Mouse (Mus musculus): ENCODE data around the gene Mat2a. TPM values are rescaled to one million over a fixed set of nuclear protein-coding genes. Genes with fewer than 3 reads are reported as not detected.

Gene Mat2a
- polyA plus RNA-seq, 1 experiment from 2014 or later = 235 TPM

DNA sequence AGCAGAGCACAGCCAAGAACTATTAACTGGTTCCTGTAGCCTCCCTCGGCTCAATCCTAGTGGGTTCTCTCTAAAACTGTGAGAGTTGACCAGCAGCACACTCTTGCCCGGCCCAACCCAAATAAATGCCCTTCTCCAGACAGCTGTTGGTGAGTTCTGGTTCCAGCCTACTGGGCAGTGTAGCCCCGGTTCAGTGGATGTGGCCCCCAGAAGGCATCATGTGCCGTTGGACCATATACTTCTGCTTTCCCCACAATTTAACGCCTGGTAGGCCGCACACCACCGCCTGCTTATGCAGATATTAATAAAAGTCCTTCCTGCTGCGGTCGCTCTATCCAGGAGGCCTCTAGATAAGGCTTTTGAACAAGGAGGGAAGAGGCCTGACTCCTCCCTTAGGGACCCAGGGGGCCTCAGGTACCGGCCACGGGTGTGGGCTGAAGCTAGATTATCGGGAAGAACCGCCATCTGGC is 49.9 kb downstream of the Mat2a start:
- WGBS (ENCODE audit: insufficient replicate concordance) = under 1% methylated on average over 13 of the region's 13 CpGs
- H3K9me3 ChIP-seq (replicated peaks) = no peaks in the 10 kb centered on the region
- peaks cover 61% of the 10 kb centered on the region for H3K36me3 ChIP-seq
- peak overlapping the region; percentile 93 for H3K4me2 ChIP-seq
- H3K9ac ChIP-seq = peak overlapping the region; percentile 98
- DNase-seq = peak; percentile 90
- peak; percentile 91 for ATAC-seq (ENCODE audit: low read depth)
- H3K27me3 ChIP-seq = no peaks in the 10 kb centered on the region
- H3K4me1 ChIP-seq (replicated peaks) = peaks cover 81% of the 10 kb centered on the region
- H3K27ac ChIP-seq = peak overlapping the region; percentile 100
- peak overlapping the region; percentile 84 for H3K4me3 ChIP-seq (replicated peaks)

DNA sequence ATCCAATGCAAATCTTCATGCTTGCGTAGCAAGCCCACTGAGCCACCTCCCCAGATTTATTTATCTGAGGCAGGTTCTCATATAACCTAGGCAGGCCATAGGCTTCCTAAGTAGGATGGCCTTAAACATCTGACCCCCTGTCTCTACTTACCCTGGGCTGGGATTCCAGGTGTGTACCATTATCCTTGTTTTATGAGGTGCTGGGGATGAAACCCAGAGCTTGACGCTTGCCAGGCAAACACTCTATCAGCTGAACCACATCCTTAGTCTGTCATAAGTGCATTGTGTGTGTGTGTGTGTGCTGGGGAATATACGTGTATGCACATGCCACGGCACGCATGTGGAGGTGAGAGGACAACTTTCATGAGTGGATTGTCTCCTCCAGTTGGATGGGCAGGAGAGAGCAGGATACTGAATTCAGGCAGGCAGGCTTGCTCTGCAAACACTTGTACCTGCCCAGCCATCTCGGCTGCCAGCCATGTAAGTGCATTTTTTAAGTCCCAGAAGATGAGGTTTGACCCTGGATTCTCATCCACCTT is 50.5 kb downstream of the Mat2a start:
- H3K4me3 ChIP-seq (replicated peaks) = peak overlapping the region; percentile 84
- peaks cover 60% of the 10 kb centered on the region for H3K36me3 ChIP-seq
- peak overlapping the region; percentile 98 for H3K9ac ChIP-seq
- no peaks in the 10 kb centered on the region for H3K27me3 ChIP-seq
- no peak for DNase-seq
- ATAC-seq (ENCODE audit: low read depth) = no peak
- H3K9me3 ChIP-seq (replicated peaks) = no peaks in the 10 kb centered on the region
- peak overlapping the region; percentile 100 for H3K27ac ChIP-seq
- H3K4me1 ChIP-seq (replicated peaks) = peaks cover 81% of the 10 kb centered on the region
- WGBS (ENCODE audit: insufficient replicate concordance) = 43% methylated on average over 6 of the region's 6 CpGs
- peak overlapping the region; percentile 93 for H3K4me2 ChIP-seq

DNA sequence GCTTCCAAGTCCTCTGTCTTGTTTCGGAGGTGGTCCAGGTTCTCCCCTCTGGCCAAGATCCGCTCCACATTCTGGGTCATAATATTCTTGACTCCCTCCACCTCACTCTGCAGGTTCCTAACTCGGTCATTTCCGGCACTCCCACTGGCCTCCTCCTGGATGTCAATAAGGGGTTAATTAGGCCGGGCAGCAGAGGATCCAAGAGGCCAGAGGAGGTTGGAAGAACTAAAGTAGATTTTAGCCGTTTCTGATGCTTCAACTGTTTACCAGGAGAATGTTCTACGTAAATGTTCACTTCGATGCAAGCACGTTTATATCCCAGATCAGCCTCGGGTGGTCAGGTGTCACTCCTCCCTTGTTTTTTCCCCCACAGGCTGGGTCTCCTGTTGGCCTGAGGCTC is 51.1 kb downstream of the Mat2a start:
- Histone ChIP-seq H3K27me3 (no peaks in the 10 kb centered on the region), H3K4me2 (peak overlapping the region; percentile 93), H3K27ac (peak overlapping the region; percentile 100), H3K4me3 (replicated peaks) (peak overlapping the region; percentile 84), H3K4me1 (replicated peaks) (peaks cover 81% of the 10 kb centered on the region), H3K9me3 (replicated peaks) (no peaks in the 10 kb centered on the region), H3K9ac (peak overlapping the region; percentile 98), H3K36me3 (peaks cover 57% of the 10 kb centered on the region)
- DNase-seq (no peak), ATAC-seq (ENCODE audit: low read depth) (no peak)
- 47% methylated on average over 10 of the region's 10 CpGs for WGBS (ENCODE audit: insufficient replicate concordance)

DNA sequence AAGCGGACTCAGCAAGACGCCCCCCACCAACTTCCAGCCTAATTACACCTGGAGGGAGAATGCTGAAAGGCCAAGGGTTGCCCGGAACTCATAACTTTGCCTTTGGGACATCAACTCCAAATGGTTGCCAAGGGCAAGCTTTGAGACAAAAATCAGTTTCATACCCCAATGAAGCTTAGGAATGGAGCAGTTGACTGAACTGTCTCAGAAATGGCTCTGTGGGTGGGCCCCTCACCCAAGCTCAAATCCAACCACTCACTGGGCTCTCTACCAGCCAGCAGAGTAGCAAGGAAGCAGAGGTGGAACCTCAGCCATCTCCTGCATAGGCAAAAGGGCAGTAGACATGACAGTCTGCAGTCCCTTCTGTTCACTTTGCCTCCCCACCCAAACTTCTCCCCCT is 51.5 kb downstream of the Mat2a start:
- ATAC-seq (ENCODE audit: low read depth) (no peak), DNase-seq (no peak)
- H3K4me3 ChIP-seq (replicated peaks) = peak overlapping the region; percentile 84
- peaks cover 53% of the 10 kb centered on the region for H3K36me3 ChIP-seq
- peaks cover 81% of the 10 kb centered on the region for H3K4me1 ChIP-seq (replicated peaks)
- no peaks in the 10 kb centered on the region for H3K9me3 ChIP-seq (replicated peaks)
- H3K9ac ChIP-seq = peak overlapping the region; percentile 98
- peak overlapping the region; percentile 100 for H3K27ac ChIP-seq
- 70% methylated on average over 3 of the region's 3 CpGs for WGBS (ENCODE audit: insufficient replicate concordance)
- H3K4me2 ChIP-seq = peak overlapping the region; percentile 93
- no peaks in the 10 kb centered on the region for H3K27me3 ChIP-seq

DNA sequence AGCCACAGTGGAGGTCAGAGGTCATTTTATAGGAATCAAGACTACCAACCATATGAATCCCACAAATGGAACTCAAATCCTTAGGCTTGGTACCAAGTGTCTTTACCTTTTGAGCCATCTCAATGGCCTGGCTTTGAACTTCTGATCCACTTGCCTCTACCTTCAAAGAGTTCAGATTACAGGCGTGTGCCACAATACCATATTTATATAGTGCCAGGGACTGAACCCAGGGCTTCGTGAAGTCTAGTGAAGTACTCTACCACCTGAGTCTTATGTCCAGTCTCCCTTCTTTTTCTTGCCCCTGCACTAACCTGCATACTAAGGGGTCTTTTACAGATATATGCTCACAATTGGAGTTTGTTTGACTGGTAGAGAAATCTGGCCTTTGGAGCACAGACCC is 52.8 kb downstream of the Mat2a start:
- DNase-seq (no peak), ATAC-seq (ENCODE audit: low read depth) (no peak)
- Histone ChIP-seq H3K4me1 (replicated peaks) (peaks cover 82% of the 10 kb centered on the region), H3K27me3 (no peaks in the 10 kb centered on the region), H3K36me3 (peaks cover 45% of the 10 kb centered on the region), H3K4me3 (replicated peaks) (no peak overlapping the region), H3K9ac (peak overlapping the region; percentile 42), H3K4me2 (0 out of 2 replicates have a peak overlapping the region, but pooled peaks have one; percentile 9), H3K9me3 (replicated peaks) (no peaks in the 10 kb centered on the region), H3K27ac (peak overlapping the region; percentile 91)
- WGBS (ENCODE audit: insufficient replicate concordance) = 90% methylated on average over 2 of the region's 2 CpGs

DNA sequence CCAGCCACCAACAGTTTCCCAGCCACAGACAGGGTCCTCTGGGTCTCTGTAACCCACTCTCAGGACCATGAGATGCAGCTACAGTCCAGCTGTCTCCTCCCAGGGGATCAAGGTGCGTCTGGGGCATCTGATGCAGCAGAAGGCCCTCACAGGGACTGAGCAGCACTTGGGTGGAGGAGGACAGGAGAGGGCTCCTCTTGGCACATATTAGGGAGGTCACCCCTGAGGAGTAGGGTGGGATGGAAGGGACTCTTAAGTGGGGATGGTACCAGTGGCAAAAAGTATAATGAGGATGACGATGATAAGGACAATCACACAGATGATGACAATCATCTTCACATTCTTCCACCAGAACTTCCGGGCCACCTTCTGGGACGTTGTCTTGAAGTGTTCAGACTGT is 54.1 kb downstream of the Mat2a start:
- DNase-seq (no peak), ATAC-seq (ENCODE audit: low read depth) (no peak)
- Histone ChIP-seq H3K27me3 (no peaks in the 10 kb centered on the region), H3K4me3 (replicated peaks) (no peak overlapping the region), H3K4me2 (peak overlapping the region; percentile 18; the same call in 1 of the 2 replicates), H3K27ac (peak overlapping the region; percentile 91), H3K36me3 (peaks cover 45% of the 10 kb centered on the region), H3K9me3 (replicated peaks) (no peaks in the 10 kb centered on the region), H3K4me1 (replicated peaks) (peaks cover 85% of the 10 kb centered on the region), H3K9ac (peak overlapping the region; percentile 39; the same call in 1 of the 2 replicates)
- WGBS (ENCODE audit: insufficient replicate concordance) = 32% methylated on average over 4 of the region's 4 CpGs

DNA sequence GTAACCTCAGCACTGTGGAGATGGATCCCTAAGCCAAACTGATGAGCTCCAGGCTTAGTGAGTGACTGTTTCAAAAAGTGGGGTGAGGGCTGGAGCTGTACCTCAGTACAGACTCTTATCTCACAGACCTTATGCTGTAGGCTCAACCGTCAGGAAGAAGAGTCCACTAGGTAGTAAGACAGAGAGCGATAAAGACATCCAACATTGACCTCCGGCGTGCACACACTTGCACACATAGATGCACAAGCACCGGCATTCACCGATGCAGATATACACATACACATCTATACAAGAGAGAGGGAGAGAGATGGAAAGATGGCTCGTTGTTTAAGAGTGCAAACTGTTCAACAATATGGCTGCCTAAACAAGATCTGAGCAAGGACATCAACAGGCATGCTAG is 55.4 kb downstream of the Mat2a start:
- ATAC-seq (ENCODE audit: low read depth) (peak; percentile 86), DNase-seq (peak; percentile 68)
- Histone ChIP-seq H3K27ac (peak overlapping the region; percentile 91), H3K27me3 (no peaks in the 10 kb centered on the region), H3K36me3 (peaks cover 44% of the 10 kb centered on the region), H3K9ac (peak overlapping the region; percentile 55), H3K4me2 (peak overlapping the region; percentile 43), H3K9me3 (replicated peaks) (no peaks in the 10 kb centered on the region), H3K4me1 (replicated peaks) (peaks cover 90% of the 10 kb centered on the region), H3K4me3 (replicated peaks) (0 out of 2 replicates have a peak overlapping the region, but pooled peaks have one; percentile 13)
- 16% methylated on average over 7 of the region's 7 CpGs for WGBS (ENCODE audit: insufficient replicate concordance)

DNA sequence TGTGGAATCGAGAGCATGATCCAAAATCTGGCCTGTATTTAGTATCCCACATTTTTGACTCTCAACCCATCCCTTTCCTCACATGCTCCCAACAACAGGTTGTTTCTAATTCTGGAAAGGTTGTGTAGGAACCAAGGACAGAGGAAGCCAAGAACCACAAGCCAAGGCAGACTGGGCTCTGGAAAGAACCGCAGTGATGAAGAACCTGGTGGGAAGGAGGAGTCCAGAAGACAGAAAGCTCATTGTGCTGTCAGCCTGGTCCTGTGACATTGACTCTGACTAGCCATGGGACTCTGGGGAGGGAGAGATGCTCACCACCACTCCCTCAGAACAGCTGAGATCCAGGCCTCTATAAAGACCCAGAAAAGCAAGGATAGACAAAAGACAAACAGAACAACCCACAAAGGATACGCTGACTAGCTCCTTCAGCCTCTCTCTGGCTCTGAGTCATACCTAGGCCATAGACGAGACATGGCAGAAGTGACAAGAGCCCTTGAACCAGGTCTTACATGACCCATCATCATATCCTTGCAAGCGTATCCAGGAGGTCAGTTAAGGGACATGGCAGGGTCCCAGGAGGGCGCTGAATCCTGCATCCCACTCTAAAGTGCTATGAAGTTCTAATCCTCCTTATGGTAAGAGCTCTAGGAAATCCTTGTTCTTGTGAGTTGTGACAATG is 56.1 kb downstream of the Mat2a start:
- Histone ChIP-seq H3K9ac (peak overlapping the region; percentile 55), H3K27me3 (no peaks in the 10 kb centered on the region), H3K27ac (peak overlapping the region; percentile 91), H3K4me2 (peak overlapping the region; percentile 43), H3K9me3 (replicated peaks) (no peaks in the 10 kb centered on the region), H3K4me1 (replicated peaks) (peaks cover 90% of the 10 kb centered on the region), H3K36me3 (peaks cover 37% of the 10 kb centered on the region), H3K4me3 (replicated peaks) (no peak overlapping the region)
- DNase-seq (no peak), ATAC-seq (ENCODE audit: low read depth) (no peak)
- WGBS (ENCODE audit: insufficient replicate concordance) = 57% methylated on average over 6 of the region's 6 CpGs

Other genes with a start within 250 kb of the Mat2a start
- 0.86 and 1.1 TPM in 2 replicates for gene Atoh8, start 204.0 kb downstream of the Mat2a start, polyA plus RNA-seq (2015; fragmentation: Nextera tagmentation; extraction: Ambion mirVana)
- not detected in 2 replicates for gene Sftpb, start 134.9 kb downstream of the Mat2a start, polyA plus RNA-seq (2015; fragmentation: Nextera tagmentation; extraction: Ambion mirVana)
- 52.6 and 60.6 TPM in 2 replicates for gene Usp39, start 94.4 kb downstream of the Mat2a start, polyA plus RNA-seq (2015; fragmentation: Nextera tagmentation; extraction: Ambion mirVana)
- 14.5 and 17.7 TPM in 2 replicates for gene 0610030E20Rik, start 92.2 kb downstream of the Mat2a start, polyA plus RNA-seq (2015; fragmentation: Nextera tagmentation; extraction: Ambion mirVana)
- gene Tmem150a, start 84.1 kb downstream of the Mat2a start, polyA plus RNA-seq (2015; fragmentation: Nextera tagmentation; extraction: Ambion mirVana) = 32.5 and 37.9 TPM in 2 replicates
- gene Rnf181, start 72.6 kb downstream of the Mat2a start, polyA plus RNA-seq (2015; fragmentation: Nextera tagmentation; extraction: Ambion mirVana) = 76.9 and 82.6 TPM in 2 replicates
- 99.0 and 99.7 TPM in 2 replicates for gene Vamp5, start 59.1 kb downstream of the Mat2a start, polyA plus RNA-seq (2015; fragmentation: Nextera tagmentation; extraction: Ambion mirVana)
- 249 and 260 TPM in 2 replicates for gene Vamp8, start 48.9 kb downstream of the Mat2a start, polyA plus RNA-seq (2015; fragmentation: Nextera tagmentation; extraction: Ambion mirVana)
- 15.8 and 21.9 TPM in 2 replicates for gene Ggcx, start 25.2 kb downstream of the Mat2a start, polyA plus RNA-seq (2015; fragmentation: Nextera tagmentation; extraction: Ambion mirVana)
- not detected in 2 replicates for gene Sh2d6, start 82.1 kb upstream of the Mat2a start, polyA plus RNA-seq (2015; fragmentation: Nextera tagmentation; extraction: Ambion mirVana)
- 13.9 and 15.2 TPM in 2 replicates for gene Capg, start 104.8 kb upstream of the Mat2a start, polyA plus RNA-seq (2015; fragmentation: Nextera tagmentation; extraction: Ambion mirVana)
- 5.1 and 6.1 TPM in 2 replicates for gene Elmod3, start 158.9 kb upstream of the Mat2a start, polyA plus RNA-seq (2015; fragmentation: Nextera tagmentation; extraction: Ambion mirVana)
- 13.2 and 14.6 TPM in 2 replicates for gene Retsat, start 158.9 kb upstream of the Mat2a start, polyA plus RNA-seq (2015; fragmentation: Nextera tagmentation; extraction: Ambion mirVana)
- 13.6 and 18.2 TPM in 2 replicates for gene Tgoln1, start 177.4 kb upstream of the Mat2a start, polyA plus RNA-seq (2015; fragmentation: Nextera tagmentation; extraction: Ambion mirVana)